Mouse (Mus musculus) embryonic facial prominence, embryonic 13.5 days (tissue): ENCODE measurements around the gene Mrps21. TPM values are rescaled to one million over a fixed set of nuclear protein-coding genes. Genes with fewer than 3 reads are reported as not detected.
A peak's percentile ranks its signal among the peaks of the same experiment; 100 is the strongest.
"Not testable (repeated sequence)": the region's sequence is repeated elsewhere in the genome, so short reads cannot be mapped to it uniquely, and the experiment has no call there.

Experiments used
- ATAC-seq: fragments of 200-750 bp; cut with Nextera tagmentation; 2 replicates; pipeline ENCODE4 v1.8.0; 2017; ENCODE audit warnings: low read depth; ENCODE audit not compliant: insufficient number of reproducible peaks, insufficient read depth, low FRiP score, low TSS enrichment
- H3K27ac ChIP-seq: fragments of 300-500 bp; sonication (generic); 2 replicates; pipeline ENCODE4 v1.5.1; 2015; ENCODE audit warnings: moderate library complexity, mild to moderate bottlenecking, inconsistent platforms
- H3K27me3 ChIP-seq: fragments of 300-500 bp; sonication (generic); 2 replicates; pipeline ENCODE4 v1.6.1; 2015; ENCODE audit warnings: mild to moderate bottlenecking, inconsistent platforms
- H3K36me3 ChIP-seq: fragments of 300-500 bp; sonication (generic); 2 replicates; pipeline ENCODE4 v1.6.1; 2015; ENCODE audit warnings: mild to moderate bottlenecking, inconsistent platforms
- H3K4me1 ChIP-seq: fragments of 300-500 bp; sonication (generic); 2 replicates; pipeline ENCODE4 v1.6.1; 2015; ENCODE audit warnings: inconsistent platforms
- H3K4me2 ChIP-seq: fragments of 300-500 bp; sonication (generic); 2 replicates; pipeline ENCODE4 v1.6.1; 2015; ENCODE audit warnings: moderate library complexity, mild to moderate bottlenecking, inconsistent platforms
- H3K4me3 ChIP-seq: fragments of 300-500 bp; sonication (generic); 2 replicates; pipeline ENCODE4 v1.5.1; 2015; ENCODE audit warnings: mild to moderate bottlenecking, inconsistent platforms
- H3K9ac ChIP-seq: fragments of 300-500 bp; sonication (generic); 2 replicates; pipeline ENCODE4 v1.6.1; 2015; ENCODE audit warnings: mild to moderate bottlenecking, inconsistent platforms
- H3K9me3 ChIP-seq: fragments of 300-500 bp; sonication (generic); 2 replicates; pipeline ENCODE4 v1.6.1; 2016; ENCODE audit warnings: inconsistent platforms
- WGBS: fragments of 180-500 bp; shearing (Covaris S2); methylation state at CpG from one replicate; pipeline ENCODE4 v1.1.7; 2015; ENCODE audit warnings: mixed read lengths; 5-methylcytosine and 5-hydroxymethylcytosine counted together
- polyA plus RNA-seq: library from polyadenylated mRNA; unstranded; fragments of >200 nt; fragmentation: Nextera tagmentation; extraction: Ambion mirVana; gene quantifications from 2 replicates; pipeline ENCODE4 v1.2.1, GENCODE M21; 2015

Mrps21 gene
- polyA plus RNA-seq = 295 and 350 TPM in 2 replicates

DNA sequence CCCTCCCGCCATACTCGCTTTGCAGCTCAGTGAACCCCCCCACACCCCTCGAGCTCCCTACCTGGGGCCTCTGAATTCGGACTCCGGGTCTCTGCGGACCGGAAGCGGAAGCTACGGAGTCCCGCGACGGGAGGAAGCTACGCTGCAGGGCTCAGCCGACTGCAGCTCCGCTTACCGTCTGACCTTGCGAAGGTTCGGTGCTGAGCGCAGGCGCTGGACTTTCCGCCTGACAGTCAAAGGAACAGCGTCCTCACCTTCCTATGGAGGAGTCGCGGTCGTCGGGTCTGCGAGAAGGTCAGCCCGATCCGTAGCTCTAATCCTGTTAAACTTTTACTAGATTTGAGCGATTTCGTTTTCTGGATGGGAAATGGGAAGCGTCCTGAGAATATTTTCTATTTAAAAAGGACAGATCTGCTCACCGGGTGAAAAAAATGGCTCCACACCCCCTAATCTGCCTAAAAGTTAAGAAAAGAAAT is at the start of gene Mrps21:
Mrps21 (minus strand) TSS at position 128 of the 476 bp plus-strand sequence.
- peak within 1 kb of the TSS; percentile 87 for H3K9ac ChIP-seq
- H3K4me1 ChIP-seq = peaks cover 16% of the 10 kb centered on the region
- no peaks in the 10 kb centered on the region for H3K27me3 ChIP-seq
- ATAC-seq = peak; percentile 84
- WGBS = under 1% methylated on average over 33 of the region's 33 CpGs
- H3K4me3 ChIP-seq = peak within 1 kb of the TSS; percentile 72
- H3K4me2 ChIP-seq = peak within 1 kb of the TSS; percentile 75
- peaks cover 23% of the 10 kb centered on the region for H3K36me3 ChIP-seq
- H3K9me3 ChIP-seq = no peaks in the 10 kb centered on the region
- H3K27ac ChIP-seq = peak within 1 kb of the TSS; percentile 75

DNA sequence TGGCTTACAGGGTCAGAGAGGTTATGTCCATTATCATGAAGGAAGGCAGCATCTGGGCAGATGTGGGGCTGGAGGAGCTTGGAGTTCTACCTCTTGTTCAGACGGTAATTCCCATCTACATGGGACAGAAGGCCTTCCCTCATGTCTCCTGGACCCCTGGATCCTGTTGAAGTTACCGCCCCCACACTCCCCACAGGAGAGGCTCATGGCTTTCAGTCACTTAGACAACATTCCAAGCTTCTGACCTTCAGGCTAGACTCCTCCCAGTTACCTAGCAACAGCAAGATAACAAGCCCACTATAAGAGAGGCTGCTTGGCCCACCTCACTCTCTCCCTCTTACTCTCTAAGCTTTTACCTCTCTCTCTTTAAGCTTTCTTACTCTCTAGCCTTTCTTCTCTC is 49.2 kb upstream of the Mrps21 start:
- H3K4me1 ChIP-seq, H3K4me3 ChIP-seq, H3K4me2 ChIP-seq, H3K27ac ChIP-seq, H3K9ac ChIP-seq, H3K36me3 ChIP-seq, H3K9me3 ChIP-seq, H3K27me3 ChIP-seq, ATAC-seq: not testable (repeated sequence)
- 78% methylated on average over 2 of the region's 2 CpGs for WGBS

DNA sequence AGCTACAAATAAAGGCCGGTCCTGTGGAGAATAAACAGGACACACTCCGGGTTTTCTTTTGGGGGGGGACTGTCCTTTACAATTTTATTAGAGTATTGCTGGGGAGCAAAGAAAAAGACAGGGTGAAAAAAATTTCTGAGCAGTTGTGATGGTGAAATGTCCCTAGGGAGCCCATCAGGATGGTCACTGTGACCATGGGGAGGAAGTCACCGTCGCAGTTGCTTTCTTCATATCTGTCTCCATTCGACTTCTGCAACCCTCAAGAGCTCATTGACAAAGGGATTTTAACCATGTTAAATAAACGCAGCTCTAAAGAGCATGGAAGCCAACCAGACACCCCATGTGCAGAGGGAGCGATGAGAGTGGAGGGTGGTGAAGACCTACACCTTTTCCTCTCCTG is 45.4 kb upstream of the Mrps21 start:
- Histone ChIP-seq H3K27me3 (no peaks in the 10 kb centered on the region), H3K9ac (no peak overlapping the region), H3K4me2 (no peak overlapping the region), H3K36me3 (no peaks in the 10 kb centered on the region), H3K9me3 (no peaks in the 10 kb centered on the region), H3K27ac (no peak overlapping the region), H3K4me1 (no peaks in the 10 kb centered on the region), H3K4me3 (no peak overlapping the region)
- 82% methylated on average over 7 of the region's 7 CpGs for WGBS
- ATAC-seq = no peak

DNA sequence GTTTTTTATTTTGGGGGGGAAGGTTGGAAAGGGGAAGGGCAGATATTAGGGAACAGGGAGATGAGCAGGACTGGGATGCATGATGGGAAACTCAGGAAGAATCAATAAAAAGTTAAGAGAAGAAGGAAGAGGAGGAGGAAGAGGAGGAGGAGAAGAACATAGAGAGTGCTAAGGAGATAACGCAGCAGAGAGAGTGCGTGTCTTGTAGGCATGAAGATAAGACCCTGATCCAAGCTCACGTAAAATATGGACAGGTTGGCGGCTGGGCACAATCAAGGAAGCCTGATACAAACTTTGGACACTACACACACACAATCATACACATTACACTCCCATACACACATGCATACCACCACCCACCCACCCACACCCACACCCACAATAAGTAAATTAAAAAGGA is 43.4 kb upstream of the Mrps21 start:
- Histone ChIP-seq H3K4me2 (no peak overlapping the region), H3K9me3 (no peaks in the 10 kb centered on the region), H3K27ac (no peak overlapping the region), H3K4me3 (no peak overlapping the region), H3K4me1 (no peaks in the 10 kb centered on the region), H3K9ac (no peak overlapping the region), H3K27me3 (no peaks in the 10 kb centered on the region), H3K36me3 (no peaks in the 10 kb centered on the region)
- 86% methylated on average over 4 of the region's 4 CpGs for WGBS
- ATAC-seq = no peak

DNA sequence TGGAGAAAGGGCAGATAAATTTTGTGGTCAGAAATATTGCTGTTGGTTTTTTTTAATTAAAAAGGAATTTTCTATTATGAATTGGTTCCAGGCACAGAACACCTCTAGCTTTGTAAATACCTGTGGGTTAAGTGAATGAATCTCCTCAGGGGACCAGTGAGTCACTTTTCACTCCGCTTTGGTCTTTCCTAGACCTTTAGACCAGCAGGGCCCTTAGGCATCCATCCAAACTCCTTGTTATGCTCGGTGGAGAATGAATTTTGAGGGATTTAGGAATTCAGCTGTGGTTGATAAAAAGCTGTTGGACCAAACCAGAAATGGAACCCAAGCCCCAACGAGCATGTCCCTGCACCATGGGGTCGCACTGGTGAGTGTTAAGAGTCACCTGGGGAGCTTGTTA is 36.3 kb upstream of the Mrps21 start:
- WGBS = 32% methylated on average over 4 of the region's 4 CpGs
- H3K27me3 ChIP-seq = peaks cover 9% of the 10 kb centered on the region; the same call in 1 of the 2 replicates
- ATAC-seq = no peak
- no peak overlapping the region for H3K4me3 ChIP-seq
- H3K4me2 ChIP-seq = no peak overlapping the region
- no peaks in the 10 kb centered on the region for H3K36me3 ChIP-seq
- peaks cover 36% of the 10 kb centered on the region for H3K4me1 ChIP-seq
- no peak overlapping the region for H3K27ac ChIP-seq
- H3K9me3 ChIP-seq = no peaks in the 10 kb centered on the region
- no peak overlapping the region for H3K9ac ChIP-seq

DNA sequence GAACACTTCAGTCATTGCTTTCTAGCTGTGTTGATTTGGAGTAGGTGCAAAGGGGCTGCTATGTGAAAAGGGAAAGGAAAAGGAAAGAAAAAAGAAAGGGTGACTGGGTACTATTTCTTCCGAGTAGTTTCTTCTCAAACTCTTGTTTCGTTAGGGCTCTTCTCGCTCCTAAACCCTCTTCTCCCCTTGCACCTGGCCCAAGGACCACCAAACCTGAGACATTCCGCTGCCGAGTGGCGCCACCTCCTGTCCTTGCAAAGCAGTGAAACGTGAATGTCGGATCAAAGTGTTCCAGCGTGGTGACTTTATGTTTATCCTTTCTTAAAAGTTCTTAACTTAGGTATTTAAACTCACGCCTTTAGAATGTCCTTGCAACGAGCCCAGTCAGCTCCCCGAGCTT is 35.5 kb upstream of the Mrps21 start:
- Histone ChIP-seq H3K36me3 (no peaks in the 10 kb centered on the region), H3K4me2 (peak overlapping the region; percentile 92), H3K27ac (no peak overlapping the region), H3K4me3 (peak overlapping the region; percentile 45), H3K4me1 (peaks cover 40% of the 10 kb centered on the region), H3K9me3 (no peaks in the 10 kb centered on the region), H3K9ac (no peak overlapping the region), H3K27me3 (peaks cover 9% of the 10 kb centered on the region; the same call in 1 of the 2 replicates)
- WGBS = under 1% methylated on average over 12 of the region's 12 CpGs
- ATAC-seq = no peak

DNA sequence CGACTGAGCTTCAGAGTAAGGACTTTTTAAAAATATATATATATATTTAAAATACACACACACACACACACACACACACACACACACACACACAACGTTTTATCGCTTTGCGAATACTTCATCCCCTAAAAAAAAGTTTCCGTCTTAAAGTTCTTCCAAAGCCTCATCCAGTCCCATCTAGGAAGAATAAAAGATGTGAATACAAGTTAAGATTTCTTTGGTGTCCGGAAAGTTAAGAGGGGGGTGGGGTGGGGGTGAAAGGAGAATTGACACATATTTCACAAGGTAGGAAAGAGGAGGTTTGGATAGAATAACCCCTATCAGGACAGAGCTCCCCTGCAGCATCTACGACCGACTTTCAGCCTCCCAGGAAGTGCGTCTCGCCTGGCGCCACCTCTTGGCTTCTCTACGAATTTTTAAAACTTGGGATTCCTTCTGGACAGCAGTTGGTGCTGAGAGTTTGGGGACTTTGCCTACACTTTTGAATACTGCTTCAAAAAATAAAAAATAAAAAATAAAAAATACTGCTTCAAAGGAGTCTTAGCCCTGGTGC is 34.7 kb upstream of the Mrps21 start:
- Histone ChIP-seq H3K27ac (no peak overlapping the region), H3K36me3 (no peaks in the 10 kb centered on the region), H3K4me1 (peaks cover 43% of the 10 kb centered on the region), H3K9me3 (no peaks in the 10 kb centered on the region), H3K4me2 (peak overlapping the region; percentile 92), H3K9ac (peak overlapping the region; percentile 67), H3K27me3 (peaks cover 9% of the 10 kb centered on the region; the same call in 1 of the 2 replicates), H3K4me3 (peak overlapping the region; percentile 45)
- WGBS = 0% methylated on average over 12 of the region's 12 CpGs
- ATAC-seq = no peak

DNA sequence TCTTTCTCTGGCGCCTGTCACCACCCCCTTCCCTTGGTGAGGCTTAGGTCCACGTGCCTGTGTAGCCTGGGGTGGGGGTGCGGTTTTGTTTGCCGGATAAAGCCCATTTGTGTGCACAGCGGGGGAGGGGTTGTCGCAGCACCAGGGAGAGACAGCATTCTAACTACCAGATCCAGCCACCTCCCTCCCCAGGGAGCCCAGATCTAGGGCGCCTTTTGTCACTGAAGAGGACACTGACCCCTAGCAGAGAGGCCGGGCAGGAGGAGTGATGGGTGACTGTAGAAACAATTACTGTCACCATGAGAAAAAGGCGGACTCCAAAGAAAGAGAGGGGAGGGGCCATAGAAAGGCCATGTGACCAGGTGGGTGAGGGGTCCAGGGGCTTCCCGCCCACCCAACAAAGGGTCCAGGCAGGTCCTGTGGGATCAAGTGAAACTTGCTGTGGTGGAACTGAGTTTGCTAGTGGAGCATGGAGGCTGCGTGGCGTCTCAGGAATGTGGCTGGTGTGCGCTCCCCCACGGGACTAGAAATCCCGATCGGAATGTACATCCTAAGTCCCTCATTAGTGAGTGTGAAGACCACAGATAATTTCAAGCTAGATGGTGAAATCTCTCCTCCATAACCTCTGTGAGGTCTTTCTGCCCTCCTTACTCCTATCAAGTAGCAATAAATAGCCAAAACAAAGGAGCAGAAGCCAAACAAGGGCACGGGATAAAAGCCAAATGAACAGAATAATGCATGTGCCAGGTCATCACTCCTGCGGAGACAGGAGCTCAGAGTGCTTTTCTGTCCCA is 34.0 kb upstream of the Mrps21 start:
- 0 out of 2 replicates have a peak, but pooled peaks have one; percentile 27 for ATAC-seq
- under 1% methylated on average over 18 of the region's 18 CpGs for WGBS
- Histone ChIP-seq H3K36me3 (no peaks in the 10 kb centered on the region), H3K27ac (peak overlapping the region; percentile 24; the same call in 1 of the 2 replicates), H3K9ac (peak overlapping the region; percentile 67), H3K27me3 (peaks cover 9% of the 10 kb centered on the region; the same call in 1 of the 2 replicates), H3K4me2 (peak overlapping the region; percentile 92), H3K9me3 (no peaks in the 10 kb centered on the region), H3K4me3 (peak overlapping the region; percentile 45), H3K4me1 (peaks cover 43% of the 10 kb centered on the region)

DNA sequence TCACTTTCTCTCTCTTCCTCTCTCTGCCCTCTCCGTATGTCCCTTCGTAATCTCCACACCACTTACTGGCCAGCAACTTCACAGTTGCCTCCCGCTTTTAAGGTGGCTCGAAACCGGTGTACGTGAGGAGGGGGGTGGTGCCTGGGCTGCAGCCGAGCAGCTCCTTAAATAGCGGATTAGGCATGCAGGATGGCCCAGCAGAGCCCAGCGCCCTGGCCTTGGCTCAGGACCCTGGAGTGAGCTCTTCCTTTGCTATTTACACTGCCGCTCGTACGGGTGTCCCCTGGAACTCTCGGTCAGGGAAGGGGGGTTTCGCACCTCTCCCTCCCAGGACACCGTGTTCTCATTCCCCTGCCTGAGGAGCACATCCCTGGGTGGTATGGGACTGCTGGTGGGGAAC is 33.2 kb upstream of the Mrps21 start, which contains the start of gene Car14:
Car14 (minus strand) TSS at position 124 of the 400 bp plus-strand sequence.
- H3K27ac ChIP-seq = peak within 1 kb of the TSS; percentile 24

DNA sequence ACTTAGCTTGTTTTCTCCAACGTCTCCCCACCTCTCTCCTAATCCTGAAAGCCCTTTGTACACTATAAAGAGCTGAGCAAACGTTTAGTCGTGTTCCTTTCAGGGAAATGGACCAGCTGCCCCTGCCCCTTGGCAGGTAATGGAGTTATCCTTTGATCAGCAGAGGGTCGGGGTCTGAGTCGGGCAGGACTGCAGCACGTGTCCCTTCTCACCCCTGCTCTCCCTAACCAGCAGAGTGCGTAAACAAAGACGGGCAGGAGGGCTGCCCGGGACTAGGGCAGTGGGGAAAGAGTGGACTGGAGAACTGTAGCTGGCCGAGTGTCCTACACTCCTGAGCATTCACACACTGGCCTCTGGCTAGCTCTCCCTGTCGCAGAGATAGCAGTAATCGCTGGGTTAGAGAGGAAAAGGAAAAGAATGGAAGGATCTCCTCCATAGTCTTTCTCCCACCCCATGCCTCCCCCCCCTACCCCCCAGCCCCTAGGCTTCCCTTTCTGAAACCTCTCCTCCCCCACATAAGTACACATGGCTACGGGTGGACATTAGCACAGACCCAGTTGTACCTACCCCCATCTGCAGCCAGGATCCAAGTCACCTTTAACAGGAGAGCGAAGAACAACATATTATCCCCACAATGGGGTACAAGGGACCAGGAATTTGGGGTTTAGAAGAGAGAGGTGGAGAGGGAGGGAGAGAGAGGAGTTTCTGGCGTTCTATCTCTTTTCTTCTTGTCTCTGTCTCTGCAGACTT is 32.6 kb upstream of the Mrps21 start:
- no peaks in the 10 kb centered on the region for H3K9me3 ChIP-seq
- H3K4me2 ChIP-seq = peak overlapping the region; percentile 92
- peak overlapping the region; percentile 45 for H3K4me3 ChIP-seq
- H3K36me3 ChIP-seq = no peaks in the 10 kb centered on the region
- H3K4me1 ChIP-seq = peaks cover 43% of the 10 kb centered on the region
- ATAC-seq = no peak
- peak overlapping the region; percentile 67 for H3K9ac ChIP-seq
- peak overlapping the region; percentile 24 for H3K27ac ChIP-seq
- 4% methylated on average over 15 of the region's 15 CpGs for WGBS
- H3K27me3 ChIP-seq = peaks cover 9% of the 10 kb centered on the region; the same call in 1 of the 2 replicates

More for the DNA sequence above, 33.2 kb upstream of the Mrps21 start, which contains the start of gene Car14:
- no peak for ATAC-seq
- 0% methylated on average over 15 of the region's 15 CpGs for WGBS
- Histone ChIP-seq H3K4me3 (peak within 1 kb of the TSS; percentile 45), H3K4me2 (peak within 1 kb of the TSS; percentile 92), H3K36me3 (no peaks in the 10 kb centered on the region), H3K9me3 (no peaks in the 10 kb centered on the region), H3K27me3 (peaks cover 9% of the 10 kb centered on the region; the same call in 1 of the 2 replicates), H3K4me1 (peaks cover 43% of the 10 kb centered on the region), H3K9ac (peak within 1 kb of the TSS; percentile 67)

DNA sequence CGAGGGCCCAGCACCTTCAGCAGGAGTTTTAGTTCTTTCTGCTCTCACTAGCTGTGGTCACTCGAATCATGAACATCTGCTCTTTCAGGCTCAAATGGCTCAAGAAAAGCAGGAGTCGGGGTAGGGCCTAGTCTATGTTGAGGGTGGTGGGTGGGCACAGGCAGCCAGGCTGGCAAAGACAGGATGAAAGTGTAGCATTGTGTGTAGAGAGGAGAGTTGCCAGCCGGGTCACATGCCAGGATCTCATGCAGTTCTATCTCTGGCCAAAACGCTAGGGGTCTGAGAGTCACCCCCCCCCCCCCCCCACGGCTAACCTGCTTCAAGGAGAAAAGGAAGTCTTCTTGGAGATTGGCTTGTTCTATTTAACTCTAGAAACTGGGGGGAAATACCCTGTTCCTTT is 31.3 kb upstream of the Mrps21 start:
- peak overlapping the region; percentile 92 for H3K4me2 ChIP-seq
- no peak overlapping the region for H3K27ac ChIP-seq
- peaks cover 4% of the 10 kb centered on the region; the same call in 1 of the 2 replicates for H3K36me3 ChIP-seq
- 38% methylated on average over 6 of the region's 6 CpGs for WGBS
- no peak for ATAC-seq
- no peaks in the 10 kb centered on the region for H3K9me3 ChIP-seq
- no peak overlapping the region for H3K4me3 ChIP-seq
- peaks cover 9% of the 10 kb centered on the region; the same call in 1 of the 2 replicates for H3K27me3 ChIP-seq
- H3K4me1 ChIP-seq = peaks cover 43% of the 10 kb centered on the region
- no peak overlapping the region for H3K9ac ChIP-seq
